Mouse (Mus musculus): ENCODE data around the gene Jam3.

GRCm38 (mm10) chr9:27192001-27192760 lies 37.0 kb upstream of the Jam3 start:
- TF ChIP-seq CTCF (conservative IDR thresholded peaks at IDR 0.05; ENCODE audit: insufficient read depth, insufficient read length, low read depth, low read length) (no peak), POLR2A (IDR thresholded peaks at IDR 0.05; ENCODE audit: low read depth, low read length) (peak; percentile 9)
